In genomic region chr4:129111350-129111749, GRCm38 (mm10) we compare ENCODE assay signal across 16 mouse cellular contexts. TPM values are rescaled to one million over a fixed set of nuclear protein-coding genes. Genes with fewer than 3 reads are reported as not detected.
DNase-seq lines count a peak whose midpoint lies in the region; ATAC-seq and TF ChIP-seq lines count a peak whose summit lies in the region.
"Had no signal": no experiment of that assay in that cellular context is flagged by ENCODE, and none has a peak within 500 bp of the region (broad histone marks: within the 10 kb centered on the region; RNA-seq: fewer than 3 reads in every experiment).

No protein-coding gene starts in this region.

- H3K27ac ChIP-seq in kidney, postnatal 0 days, result no peak overlapping the region
- H3K27ac ChIP-seq in testis, adult 2 months (ENCODE audit: control insufficient read depth, insufficient read depth, low read depth, low read length), result no peak overlapping the region
- no peak overlapping the region for H3K27ac ChIP-seq in limb, embryonic 10.5 days
- H3K27ac ChIP-seq: embryonic facial prominence, embryonic 12.5 days had no signal

- peak; percentile 64 for TF ChIP-seq CTCF in kidney, postnatal 0 days (IDR thresholded peaks at IDR 0.05; ENCODE audit: low read depth)
- peak; percentile 48; the same call in 1 of the 2 replicates for TF ChIP-seq CTCF in testis, adult 2 months (IDR thresholded peaks at IDR 0.05; ENCODE audit: control insufficient read depth, insufficient read depth, insufficient replicate concordance, low read depth, low read length)

- no peaks in the 10 kb centered on the region for H3K36me3 ChIP-seq in kidney, postnatal 0 days (ENCODE audit: insufficient read depth, low read length)
- no peaks in the 10 kb centered on the region for H3K36me3 ChIP-seq in testis, adult 2 months (ENCODE audit: control insufficient read depth, insufficient read depth, low read length)
- no peaks in the 10 kb centered on the region for H3K36me3 ChIP-seq in limb, embryonic 10.5 days
- H3K36me3 ChIP-seq: embryonic facial prominence, embryonic 12.5 days; lung, embryonic 15.5 days had no signal

- 0 out of 2 replicates have a peak, but pooled peaks have one; percentile 8 for ATAC-seq in kidney, postnatal 0 days (replicated peaks; ENCODE audit: low FRiP score, low read depth)
- no peak for ATAC-seq in inflammation-experienced regulatory T-cells, adult 6 months
- ATAC-seq: forebrain, embryonic 14.5 days had no signal

- H3K27me3 ChIP-seq in kidney, postnatal 0 days (ENCODE audit: insufficient read depth, low read length), result 0 out of 2 replicates have a peak, but pooled peaks cover 4% of the 10 kb centered on the region
- no peaks in the 10 kb centered on the region for H3K27me3 ChIP-seq in testis, adult 2 months (ENCODE audit: control insufficient read depth, insufficient read depth, low read length)
- peaks cover 49% of the 10 kb centered on the region for H3K27me3 ChIP-seq in limb, embryonic 10.5 days (ENCODE audit: low read depth, poor library complexity, severe bottlenecking)

- TF ChIP-seq POLR2A in testis, adult 2 months (IDR thresholded peaks at IDR 0.05; ENCODE audit: control insufficient read depth, low read depth, low read length), result no peak

- no peak overlapping the region for H3K4me3 ChIP-seq in kidney, postnatal 0 days (replicated peaks; ENCODE audit: low read depth, low read length)
- no peak overlapping the region for H3K4me3 ChIP-seq in testis, adult 2 months (ENCODE audit: control insufficient read depth, low read depth, low read length)
- no peak overlapping the region for H3K4me3 ChIP-seq in limb, embryonic 10.5 days
- H3K4me3 ChIP-seq: embryonic facial prominence, embryonic 12.5 days; lung, embryonic 15.5 days had no signal

- 48% methylated on average over 11 of the region's 11 CpGs for WGBS in kidney, postnatal 0 days
- 66% methylated on average over 11 of the region's 11 CpGs for WGBS in limb, embryonic 10.5 days

- peak; percentile 46 for DNase-seq in kidney, postnatal 0 days (ENCODE audit: low spot score)
- no peak for DNase-seq in kidney, adult 18-20 months
- DNase-seq in testis, postnatal 14 days (ENCODE audit: low spot score), result no peak
- DNase-seq in adipocyte (ENCODE audit: low spot score), result peak; percentile 24
- DNase-seq in limb, embryonic 10.5 days (ENCODE audit: low spot score), result no peak
- DNase-seq in right cerebral cortex, postnatal 14 days, result no peak
- DNase-seq: adrenal gland, postnatal 10 days; cerebellum, adult 11-12 months; gastrocnemius, postnatal 36 days; right cerebral cortex, adult 18-20 months had no signal

- H3K9ac ChIP-seq in kidney, postnatal 0 days (ENCODE audit: low read depth, low read length), result no peak overlapping the region
- H3K9ac ChIP-seq: embryonic facial prominence, embryonic 12.5 days; lung, embryonic 15.5 days had no signal

- H3K4me1 ChIP-seq in kidney, postnatal 0 days (replicated peaks; ENCODE audit: insufficient read depth, low read length), result peaks cover 6% of the 10 kb centered on the region; the same call in 1 of the 2 replicates
- peaks cover 4% of the 10 kb centered on the region; the same call in 1 of the 2 replicates for H3K4me1 ChIP-seq in testis, adult 2 months (ENCODE audit: control insufficient read depth, insufficient read depth, low read length)
- H3K4me1 ChIP-seq in limb, embryonic 10.5 days, result peaks cover 34% of the 10 kb centered on the region

- no peak overlapping the region for H3K4me2 ChIP-seq in kidney, postnatal 0 days (ENCODE audit: low read length)
- H3K4me2 ChIP-seq: embryonic facial prominence, embryonic 12.5 days; midbrain, embryonic 11.5 days had no signal

- no peaks in the 10 kb centered on the region for H3K9me3 ChIP-seq in kidney, postnatal 0 days (replicated peaks; ENCODE audit: low read length)
- no peaks in the 10 kb centered on the region for H3K9me3 ChIP-seq in limb, embryonic 10.5 days (replicated peaks)
- H3K9me3 ChIP-seq: embryonic facial prominence, embryonic 12.5 days; lung, embryonic 15.5 days had no signal

RNA-seq across cellular contexts. Expression of gene Tmem54, which starts 6.0 kb away (rescaled TPM):
- polyA plus RNA-seq in kidney, postnatal 0 days (2015; fragmentation: Nextera tagmentation; extraction: Ambion mirVana), result 10.2 and 10.5 TPM in 2 replicates
- 0.42 and 2.4 TPM in 2 replicates for polyA plus RNA-seq in testis, adult 2 months (2012; rRNA removed)
- polyA plus RNA-seq in inflammation-experienced regulatory T-cells, adult 6 months (2017; shearing (Covaris generic)), result not detected
- 6.8 and 7.3 TPM in 2 replicates for polyA plus RNA-seq in limb, embryonic 10.5 days (2016; fragmentation: Nextera tagmentation; extraction: Ambion mirVana)
- polyA plus RNA-seq: forebrain, embryonic 14.5 days had no signal

RNA-seq across cellular contexts. Expression of gene Hpca, which starts 10.5 kb away (rescaled TPM):
- polyA plus RNA-seq in kidney, postnatal 0 days (2015; fragmentation: Nextera tagmentation; extraction: Ambion mirVana), result 0.94 and 1.0 TPM in 2 replicates
- 9.3 and 10.2 TPM in 2 replicates for polyA plus RNA-seq in testis, adult 2 months (2012; rRNA removed)
- polyA plus RNA-seq in inflammation-experienced regulatory T-cells, adult 6 months (2017; shearing (Covaris generic)), result not detected
- polyA plus RNA-seq in limb, embryonic 10.5 days (2016; fragmentation: Nextera tagmentation; extraction: Ambion mirVana), result 0.30 and 0.69 TPM in 2 replicates

RNA-seq across cellular contexts. Expression of gene Fndc5, which starts 25.4 kb away (rescaled TPM):
- 5.9 and 6.3 TPM in 2 replicates for polyA plus RNA-seq in kidney, postnatal 0 days (2015; fragmentation: Nextera tagmentation; extraction: Ambion mirVana)
- 9.1 and 11.0 TPM in 2 replicates for polyA plus RNA-seq in testis, adult 2 months (2012; rRNA removed)
- polyA plus RNA-seq in inflammation-experienced regulatory T-cells, adult 6 months (2017; shearing (Covaris generic)), result under 1 TPM; 0.28 to 0.50 (median 0.40) TPM
- polyA plus RNA-seq in limb, embryonic 10.5 days (2016; fragmentation: Nextera tagmentation; extraction: Ambion mirVana), result 2.0 and 2.6 TPM in 2 replicates

RNA-seq across cellular contexts. Expression of gene Rnf19b, which starts 53.3 kb away (rescaled TPM):
- 6.1 and 7.1 TPM in 2 replicates for polyA plus RNA-seq in kidney, postnatal 0 days (2015; fragmentation: Nextera tagmentation; extraction: Ambion mirVana)
- polyA plus RNA-seq in testis, adult 2 months (2012; rRNA removed), result 515 and 590 TPM in 2 replicates
- 10 to 100 TPM; 17.5 to 20.2 (median 18.3) TPM for polyA plus RNA-seq in inflammation-experienced regulatory T-cells, adult 6 months (2017; shearing (Covaris generic))
- polyA plus RNA-seq in limb, embryonic 10.5 days (2016; fragmentation: Nextera tagmentation; extraction: Ambion mirVana), result 8.0 and 9.1 TPM in 2 replicates

Comparison
In these comparisons a context has a peak if more than half of its experiments do, and no peak if none do; other contexts are left out.
1. DNase-seq: peak in kidney, postnatal 0 days (single experiment) and adipocyte (single experiment); none in kidney, adult 18-20 months (single experiment), testis, postnatal 14 days (single experiment), limb, embryonic 10.5 days (single experiment) and right cerebral cortex, postnatal 14 days (single experiment).